Mouse (Mus musculus): ENCODE measurements around the gene Bspry.

DNA sequence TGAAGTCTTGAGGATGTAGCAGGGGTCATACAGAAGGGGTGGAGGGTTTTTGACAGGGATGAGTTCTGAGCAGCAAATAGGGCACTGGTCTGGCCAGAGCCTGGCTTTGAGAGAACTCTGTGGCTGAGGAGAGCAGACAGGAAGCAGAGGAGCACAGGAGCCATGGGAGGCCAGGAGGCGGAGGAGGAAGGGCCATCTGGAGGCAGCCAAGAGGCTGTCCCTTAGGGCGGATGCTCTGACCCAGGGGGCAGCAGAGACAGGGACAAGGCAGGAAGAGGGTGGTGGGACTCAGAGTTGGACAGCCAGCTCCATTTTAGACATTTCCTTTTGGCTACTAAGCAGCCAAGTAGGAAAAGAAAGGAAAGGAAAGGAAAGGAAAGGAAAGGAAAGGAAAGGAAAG is 36.2 kb downstream of the Bspry start:
- TF ChIP-seq POLR2A (IDR thresholded peaks at IDR 0.05; ENCODE audit: control insufficient read depth, extremely low read depth, insufficient read depth, low read length, poor library complexity) (no peak), CTCF (IDR thresholded peaks at IDR 0.05; ENCODE audit: borderline replicate concordance, control insufficient read depth, extremely low read depth, insufficient read depth, low read length, poor library complexity) (no peak)

All from thymus, adult 2 months (tissue).